Mouse (Mus musculus) embryonic stem cell, embryonic (primary cell): ENCODE data around the gene Tas2r115.
"Not testable (repeated sequence)": the region's sequence is repeated elsewhere in the genome, so short reads cannot be mapped to it uniquely, and the experiment has no call there.

Experiments
- CTCF ChIA-PET, 4 experiments: fragments of 300-600 bp in 2 of 4; fragments of 350-600 bp in 2 of 4; sonication (Branson Sonifier 250); formaldehyde crosslinking; loops; one replicate each; lab custom pipeline; 2022; ENCODE audit warnings: inconsistent platforms in 2 of 4; lab: Charles Lee
- POLR2A ChIA-PET, 4 experiments: fragments of 300-600 bp in 2 of 4; fragments of 350-600 bp in 2 of 4; sonication (Branson Sonifier 250); formaldehyde crosslinking; loops; one replicate each; lab custom pipeline; 2022; ENCODE audit warnings: antibody characterized with exemption in 4 of 4, inconsistent platforms in 1 of 4; lab: Charles Lee

The Tas2r115 gene

DNA sequence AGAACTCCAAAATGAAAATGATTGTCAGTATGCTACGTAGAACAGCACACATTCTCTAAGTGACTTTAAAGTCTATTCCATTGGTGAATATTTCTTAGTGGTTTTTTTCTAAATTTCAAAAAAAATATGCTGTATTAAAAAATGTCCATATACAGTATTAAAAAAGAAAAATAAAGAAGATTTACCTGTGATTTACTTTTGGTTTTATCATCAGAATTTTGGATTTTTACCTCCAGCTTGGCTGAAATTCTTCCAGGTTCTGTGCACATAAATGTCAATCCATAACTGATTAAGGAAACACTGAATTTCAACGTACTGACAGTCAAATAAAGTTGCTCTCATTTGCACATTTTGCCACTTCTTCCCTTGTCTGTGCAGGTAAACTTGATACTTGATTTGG is at the start of gene Tas2r115:
Gene Tas2r115, minus strand, starts transcription at position 101 of the 400 bp plus-strand sequence.
- CTCF ChIA-PET: no interaction called here
- POLR2A ChIA-PET: no interaction called here

DNA sequence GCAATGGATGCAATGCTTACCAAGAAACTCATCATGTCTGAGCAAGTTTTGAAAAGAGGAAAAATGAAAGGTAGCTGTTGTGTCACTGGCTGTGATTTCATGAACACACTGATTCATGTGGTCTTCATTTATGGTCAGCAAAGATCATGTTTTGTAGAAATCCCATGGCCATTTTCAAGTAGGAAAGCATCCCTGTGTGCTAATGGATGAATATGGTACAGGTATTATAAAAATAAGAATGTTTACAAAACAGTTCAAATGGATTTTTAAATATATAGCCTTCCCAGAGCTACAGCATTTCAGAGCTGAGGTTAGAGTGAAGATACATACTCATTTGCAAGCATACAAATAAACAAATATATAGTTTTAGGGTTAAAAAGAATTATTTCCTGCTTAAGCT is 40.2 kb upstream of the Tas2r115 start, which contains the start of gene Tas2r136:
Gene Tas2r136, minus strand, starts transcription at position 101 of the 400 bp plus-strand sequence.
- ChIA-PET POLR2A (no interaction called here), CTCF (no interaction called here)

- POLR2A ChIA-PET: no interaction called here
Observed at GRCm38 (mm10) chr6:132761831-132762230, 24.0 kb upstream of the Tas2r115 start, which contains the start of gene Tas2r102. TSS of gene Tas2r102 (plus strand) at chr6:132762131.

GRCm38 (mm10) chr6:132754430-132754829 is 16.6 kb upstream of the Tas2r115 start, which contains the start of gene Tas2r124:
TSS of gene Tas2r124 (plus strand) at chr6:132754730.
- ChIA-PET POLR2A (no interaction called here), CTCF (no interaction called here)

More at GRCm38 (mm10) chr6:132761831-132762230, 24.0 kb upstream of the Tas2r115 start, which contains the start of gene Tas2r102:
- CTCF ChIA-PET: no interaction called here

- ChIA-PET CTCF (no interaction called here), POLR2A (no interaction called here)
Observed at GRCm38 (mm10) chr6:132750206-132750605, 12.4 kb upstream of the Tas2r115 start.

DNA sequence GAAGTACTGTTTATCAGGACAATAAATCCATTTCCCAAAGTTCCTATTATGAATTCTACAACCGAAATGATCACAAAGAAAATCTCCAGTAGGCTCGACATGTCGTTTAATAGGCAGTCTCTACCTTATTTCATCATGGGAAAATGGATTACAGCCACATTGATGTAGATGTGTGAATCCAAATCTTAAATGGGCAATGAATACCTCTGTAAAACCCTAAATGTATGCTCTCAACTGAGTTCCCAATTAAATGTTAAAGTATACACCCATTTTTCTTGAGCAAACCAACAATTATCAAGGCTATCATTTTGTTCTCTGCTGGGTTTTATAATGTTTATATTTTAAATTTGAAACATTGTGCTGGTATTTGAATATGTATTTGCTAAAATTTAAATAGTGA is 26.0 kb downstream of the Tas2r115 start, which contains the start of gene Tas2r122:
Gene Tas2r122, minus strand, starts transcription at position 101 of the 400 bp plus-strand sequence.
- ChIA-PET POLR2A (no interaction called here), CTCF (no interaction called here)

GRCm38 (mm10) chr6:132700907-132701306 is 36.9 kb downstream of the Tas2r115 start, which contains the start of gene Tas2r121:
TSS of gene Tas2r121 (minus strand) at chr6:132701007.
- ChIA-PET POLR2A (no interaction called here), CTCF (no interaction called here)

GRCm38 (mm10) chr6:132691596-132691995 is 46.2 kb downstream of the Tas2r115 start:
- CTCF ChIA-PET: interaction anchor here in 1 of 4 experiments (0.7 kb wide), 1 partner anchor 8 kb away, joined by 4 read pairs; no protein-coding TSS in a partner anchor
- POLR2A ChIA-PET: not testable (repeated sequence)
